Mouse (Mus musculus) testis, adult 2 months (tissue): ENCODE measurements around the gene Scg3. TPM values are rescaled to one million over a fixed set of nuclear protein-coding genes. Genes with fewer than 3 reads are reported as not detected.

Experiments
- H3K27ac ChIP-seq: fragments of 200-500 bp; 2 replicates; pipeline ENCODE4 v1.5.1; 2012; ENCODE audit warnings: low read depth, low read length; ENCODE audit not compliant: control insufficient read depth, insufficient read depth
- H3K27me3 ChIP-seq: fragments of 200-500 bp; 2 replicates; pipeline ENCODE4 v1.6.1; 2012; ENCODE audit warnings: mild to moderate bottlenecking, low read length, moderate library complexity; ENCODE audit not compliant: control insufficient read depth, insufficient read depth
- H3K36me3 ChIP-seq: fragments of 200-500 bp; 2 replicates; pipeline ENCODE4 v1.6.1; 2012; ENCODE audit warnings: mild to moderate bottlenecking, low read length; ENCODE audit not compliant: control insufficient read depth, insufficient read depth
- H3K4me1 ChIP-seq: fragments of 200-500 bp; 2 replicates; pipeline ENCODE4 v1.6.1; 2012; ENCODE audit warnings: low read length; ENCODE audit not compliant: control insufficient read depth, insufficient read depth
- H3K4me3 ChIP-seq: fragments of 200-500 bp; 2 replicates; pipeline ENCODE4 v1.5.1; 2012; ENCODE audit warnings: low read depth, mild to moderate bottlenecking, low read length, moderate library complexity, mixed read lengths; ENCODE audit not compliant: control insufficient read depth
- CTCF ChIP-seq: fragments of 200-500 bp; IDR thresholded peaks from 2 replicates; pipeline ENCODE4 v1.5.1; 2012; ENCODE audit warnings: low read depth, mild to moderate bottlenecking, inconsistent platforms, low read length, moderate library complexity; ENCODE audit not compliant: control insufficient read depth, insufficient read depth, insufficient replicate concordance
- POLR2A ChIP-seq: fragments of 200-500 bp; IDR thresholded peaks from 2 replicates; pipeline ENCODE4 v1.6.1; 2012; ENCODE audit warnings: low read depth, mild to moderate bottlenecking, inconsistent platforms, low read length, moderate library complexity; ENCODE audit not compliant: control insufficient read depth
- polyA plus RNA-seq: library from polyadenylated mRNA; depleted of rRNA; stranded (reverse); fragments of >200 nt; gene quantifications from 2 replicates; pipeline ENCODE4 v1.2.3, GENCODE M21; 2012; rRNA removed

Scg3 gene
- polyA plus RNA-seq, 1 experiment: 0.52 TPM

- no peaks in the 10 kb centered on the region for H3K36me3 ChIP-seq
- TF ChIP-seq CTCF: no peak
- TF ChIP-seq POLR2A: no peak
- no peaks in the 10 kb centered on the region for H3K27me3 ChIP-seq
- H3K4me3 ChIP-seq: peak overlapping the region; percentile 67
- H3K4me1 ChIP-seq: peaks cover 2% of the 10 kb centered on the region
- H3K27ac ChIP-seq: peak overlapping the region; percentile 63
These were observed 86.8 kb downstream of the Scg3 start for GRCm38 (mm10) chr9:75597036-75597435.

- H3K27ac ChIP-seq: no peak overlapping the region
- TF ChIP-seq CTCF: no peak
- TF ChIP-seq POLR2A: no peak
- no peaks in the 10 kb centered on the region for H3K36me3 ChIP-seq
- no peak overlapping the region for H3K4me3 ChIP-seq
- H3K27me3 ChIP-seq: no peaks in the 10 kb centered on the region
- no peaks in the 10 kb centered on the region; the same call in 1 of the 2 replicates for H3K4me1 ChIP-seq
These were observed 90.4 kb downstream of the Scg3 start for GRCm38 (mm10) chr9:75593481-75593880.

Other genes with a start within 250 kb of the Scg3 start
- gene Leo1, start 242.5 kb downstream of the Scg3 start, polyA plus RNA-seq: 12.2 and 13.6 TPM in 2 replicates
- 6.3 and 7.9 TPM in 2 replicates for gene Tmod3, start 124.4 kb downstream of the Scg3 start, polyA plus RNA-seq
- 43.4 and 49.6 TPM in 2 replicates for gene Tmod2, start 72.7 kb downstream of the Scg3 start, polyA plus RNA-seq
- gene Lysmd2, start 58.3 kb downstream of the Scg3 start, polyA plus RNA-seq: 3.3 and 3.5 TPM in 2 replicates
- 0.20 and 0.27 TPM in 2 replicates for gene Bmp5, start 91.3 kb upstream of the Scg3 start, polyA plus RNA-seq